Mouse (Mus musculus) embryonic fibroblast, embryonic 13.5 days (primary cell): Measurements from ENCODE around the gene Tmem136. TPM values are rescaled to one million over a fixed set of nuclear protein-coding genes. Genes with fewer than 3 reads are reported as not detected.

Experiments used
- H3K27ac ChIP-seq: 2 replicates; pipeline ENCODE4 v1.5.1; 2012; ENCODE audit warnings: low read length, control low read depth, inconsistent platforms; ENCODE audit not compliant: insufficient read depth
- H3K4me1 ChIP-seq: 2 replicates; pipeline ENCODE4 v1.6.1; 2011; ENCODE audit warnings: low read length; ENCODE audit not compliant: control insufficient read depth, insufficient read depth
- H3K4me3 ChIP-seq: 2 replicates; pipeline ENCODE4 v1.5.1; 2011; ENCODE audit warnings: mild to moderate bottlenecking, control low read depth, low read length; ENCODE audit not compliant: insufficient read depth
- CTCF ChIP-seq: IDR thresholded peaks from 2 replicates; pipeline ENCODE4 v1.5.1; 2011; ENCODE audit warnings: mild to moderate bottlenecking, control low read depth, low read length, moderate library complexity, borderline replicate concordance; ENCODE audit not compliant: insufficient read depth
- POLR2A ChIP-seq: IDR thresholded peaks from 2 replicates; pipeline ENCODE4 v1.6.1; 2011; ENCODE audit warnings: low read depth, mild to moderate bottlenecking, control low read depth, low read length, moderate library complexity
- polyA plus RNA-seq: library from polyadenylated mRNA; stranded (reverse); fragments of >200 nt; gene quantifications from 2 replicates; pipeline ENCODE4 v1.2.4, GENCODE M21; 2011; ENCODE audit warnings: low read depth; ENCODE audit not compliant: missing spikeins, insufficient read length

Gene Tmem136
- polyA plus RNA-seq, 1 experiment: 6.6 TPM

DNA sequence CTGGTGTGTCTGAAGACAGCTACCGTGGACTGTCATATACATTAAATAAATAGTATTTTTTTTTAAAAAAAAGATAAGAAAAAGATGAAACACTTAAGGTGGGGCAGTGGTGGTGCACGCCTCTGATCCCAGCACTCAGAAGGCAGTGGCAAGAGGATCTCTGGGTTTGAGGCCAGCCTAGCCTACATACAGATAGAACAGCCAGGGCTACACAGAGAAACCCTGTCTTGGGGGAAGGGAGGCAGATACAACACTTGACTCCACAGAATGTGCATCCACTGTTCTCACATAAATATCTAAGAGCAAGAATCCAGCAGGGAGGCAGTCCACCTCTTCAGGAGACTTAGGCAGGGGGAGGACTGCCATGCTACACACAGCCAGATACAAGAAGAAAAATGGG is 13.4 kb downstream of the Tmem136 start:
- peaks cover 9% of the 10 kb centered on the region for H3K4me1 ChIP-seq
- 0 out of 2 replicates have a peak overlapping the region, but pooled peaks have one; percentile 2 for H3K4me3 ChIP-seq
- TF ChIP-seq CTCF (no peak), POLR2A (no peak)
- no peak overlapping the region for H3K27ac ChIP-seq

DNA sequence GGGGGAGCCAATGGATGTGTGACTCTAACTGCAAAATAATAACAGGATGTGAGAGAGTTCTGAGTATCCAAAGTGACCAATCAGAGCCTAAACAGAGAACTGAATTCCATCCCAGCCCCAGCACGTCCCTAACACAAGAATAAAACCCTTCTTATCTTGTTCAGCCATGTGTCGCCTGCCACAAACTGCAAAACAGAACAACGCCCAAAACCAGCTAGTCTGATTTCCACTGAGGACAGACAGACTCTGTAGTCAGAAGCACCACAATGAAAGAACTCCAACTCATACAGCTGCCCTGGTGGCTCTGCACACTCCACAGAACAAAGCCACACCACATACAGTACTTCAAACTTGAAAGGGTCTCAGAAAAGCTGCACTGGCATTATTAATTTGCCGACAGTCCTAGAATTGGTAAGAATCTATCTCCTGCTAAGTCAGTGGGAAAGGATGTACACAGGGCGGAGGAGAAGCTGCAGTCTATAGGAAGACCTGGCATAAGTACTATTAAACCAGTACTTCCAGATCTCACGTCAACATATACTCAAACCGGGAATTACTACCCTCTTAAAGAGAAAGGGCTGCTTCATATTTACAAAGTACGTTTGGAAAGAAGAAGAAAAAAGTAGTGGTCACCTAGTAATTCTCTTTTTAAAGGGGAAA is 14.3 kb downstream of the Tmem136 start:
- Histone ChIP-seq H3K4me1 (peaks cover 7% of the 10 kb centered on the region), H3K27ac (no peak overlapping the region), H3K4me3 (no peak overlapping the region)
- no peak for TF ChIP-seq CTCF
- no peak for TF ChIP-seq POLR2A

DNA sequence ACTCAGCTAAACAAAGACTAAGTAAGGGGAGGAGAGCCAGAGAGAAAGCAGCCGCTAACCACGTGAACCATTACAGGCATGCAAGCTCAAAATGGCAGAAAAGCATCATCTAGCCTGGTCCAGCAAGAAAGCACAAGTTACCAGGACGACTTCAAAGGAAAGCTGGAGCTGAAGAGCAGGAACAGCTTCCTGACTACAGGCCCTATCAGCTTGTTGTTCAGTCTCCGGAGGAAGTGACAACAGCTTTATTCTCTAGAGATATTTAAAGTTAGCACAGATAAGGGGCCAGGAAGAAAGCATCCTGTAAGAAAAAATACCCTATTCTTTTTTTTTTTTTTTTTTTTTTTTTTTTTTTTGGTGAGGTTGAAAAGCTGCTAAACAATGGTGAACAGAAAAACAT is 17.4 kb downstream of the Tmem136 start:
- peaks cover 16% of the 10 kb centered on the region for H3K4me1 ChIP-seq
- H3K27ac ChIP-seq: peak overlapping the region; percentile 37; the same call in 1 of the 2 replicates
- no peak for TF ChIP-seq CTCF
- no peak for TF ChIP-seq POLR2A
- H3K4me3 ChIP-seq: no peak overlapping the region

DNA sequence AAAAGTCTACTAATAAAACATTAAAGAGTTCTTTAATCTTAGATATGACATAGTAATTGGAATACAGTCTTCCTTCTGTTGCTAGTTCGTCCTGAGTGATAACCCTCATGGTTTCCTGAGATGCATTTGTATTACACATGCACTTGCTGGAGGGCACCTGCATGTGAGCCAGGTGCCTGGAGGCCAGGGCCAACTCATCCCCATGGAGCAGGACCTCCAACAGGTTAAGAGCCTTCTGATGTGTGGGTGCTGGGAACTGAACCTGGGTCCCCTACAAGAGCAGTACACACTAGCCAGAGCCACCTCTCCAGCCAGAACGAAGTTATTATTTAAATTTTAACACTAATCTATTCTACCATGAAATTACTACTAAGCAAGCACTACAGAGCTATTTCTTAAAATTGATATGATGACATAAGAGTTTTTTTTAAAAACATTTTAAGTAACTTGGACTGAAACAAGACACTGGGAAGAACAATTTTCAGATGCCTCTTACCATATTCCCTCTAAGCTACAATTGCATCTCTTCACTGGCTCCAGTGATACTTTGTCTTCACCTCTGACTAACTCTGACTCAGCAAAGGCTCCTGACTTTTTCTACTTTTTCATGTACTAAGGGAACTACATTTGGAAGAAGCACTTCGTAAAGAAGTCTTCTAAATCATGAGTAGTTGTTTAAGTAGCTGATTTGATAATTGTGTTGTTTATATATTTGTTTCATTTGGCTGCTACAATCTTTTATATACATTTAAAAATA is 18.4 kb downstream of the Tmem136 start:
- TF ChIP-seq CTCF (no peak), POLR2A (no peak)
- Histone ChIP-seq H3K4me1 (peaks cover 19% of the 10 kb centered on the region), H3K4me3 (no peak overlapping the region), H3K27ac (no peak overlapping the region)

DNA sequence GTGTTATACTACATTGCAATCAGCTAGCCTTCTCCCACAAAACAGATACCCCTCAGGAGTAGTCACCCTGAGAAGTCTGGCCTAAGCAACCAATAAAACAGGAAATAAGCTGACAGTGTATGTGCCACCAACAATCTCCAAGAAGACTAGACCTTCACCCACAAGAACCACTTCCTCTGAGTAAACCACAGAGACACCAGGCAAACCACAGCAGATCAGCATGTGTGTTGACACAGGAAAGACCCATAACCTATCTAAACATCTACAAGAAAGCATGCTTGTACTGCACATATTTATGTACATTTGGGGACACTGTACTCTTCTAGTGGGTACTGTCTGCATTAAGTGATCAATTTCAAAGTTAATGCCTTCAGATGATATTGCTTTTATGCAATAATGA is 20.0 kb downstream of the Tmem136 start:
- TF ChIP-seq CTCF: no peak
- TF ChIP-seq POLR2A: no peak
- H3K4me1 ChIP-seq: peaks cover 17% of the 10 kb centered on the region
- H3K27ac ChIP-seq: no peak overlapping the region; the same call in 1 of the 2 replicates

DNA sequence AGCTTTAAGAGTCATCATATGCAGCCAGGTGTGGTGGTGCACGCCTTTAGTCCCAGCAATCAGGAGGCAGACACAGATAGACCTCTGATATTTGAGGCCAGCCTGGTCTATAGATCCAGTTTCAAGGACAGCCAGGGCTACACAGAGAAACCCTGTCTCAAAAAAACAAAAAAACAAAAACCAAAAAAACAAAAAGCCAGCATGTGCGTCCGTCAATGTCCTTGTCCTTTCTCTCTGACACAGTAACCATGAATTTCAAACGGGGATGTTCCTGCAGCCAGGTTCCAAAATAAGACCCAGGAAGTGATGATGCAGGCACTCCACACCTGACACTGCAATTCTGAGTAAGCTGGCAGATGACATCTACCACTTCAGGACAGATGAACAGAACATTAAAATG is 21.5 kb downstream of the Tmem136 start:
- no peak for TF ChIP-seq POLR2A
- TF ChIP-seq CTCF: no peak
- Histone ChIP-seq H3K4me1 (peaks cover 17% of the 10 kb centered on the region), H3K27ac (no peak overlapping the region), H3K4me3 (no peak overlapping the region)

More for the DNA sequence above, 20.0 kb downstream of the Tmem136 start:
- no peak overlapping the region for H3K4me3 ChIP-seq

DNA sequence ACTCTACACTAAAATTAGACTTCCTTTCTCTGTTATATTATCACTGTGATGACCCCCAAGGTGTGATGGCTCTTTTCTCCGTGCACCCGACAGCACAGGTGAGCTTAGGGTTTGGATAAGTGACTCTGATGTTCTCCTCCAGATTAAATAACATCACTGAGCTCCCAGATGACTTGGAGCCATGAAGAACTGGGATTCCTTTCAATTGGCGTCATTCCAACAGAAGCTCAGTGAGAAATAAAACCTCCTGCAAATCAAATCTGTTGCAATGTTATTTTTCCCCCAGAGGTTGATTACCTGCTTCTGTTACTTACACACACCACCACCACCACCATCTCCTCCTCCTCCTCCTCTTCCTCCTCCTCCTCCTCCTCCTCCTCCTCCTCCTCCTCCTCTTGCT is 22.6 kb downstream of the Tmem136 start:
- Histone ChIP-seq H3K4me1 (peaks cover 16% of the 10 kb centered on the region), H3K4me3 (no peak overlapping the region), H3K27ac (no peak overlapping the region)
- TF ChIP-seq POLR2A (no peak), CTCF (no peak)

DNA sequence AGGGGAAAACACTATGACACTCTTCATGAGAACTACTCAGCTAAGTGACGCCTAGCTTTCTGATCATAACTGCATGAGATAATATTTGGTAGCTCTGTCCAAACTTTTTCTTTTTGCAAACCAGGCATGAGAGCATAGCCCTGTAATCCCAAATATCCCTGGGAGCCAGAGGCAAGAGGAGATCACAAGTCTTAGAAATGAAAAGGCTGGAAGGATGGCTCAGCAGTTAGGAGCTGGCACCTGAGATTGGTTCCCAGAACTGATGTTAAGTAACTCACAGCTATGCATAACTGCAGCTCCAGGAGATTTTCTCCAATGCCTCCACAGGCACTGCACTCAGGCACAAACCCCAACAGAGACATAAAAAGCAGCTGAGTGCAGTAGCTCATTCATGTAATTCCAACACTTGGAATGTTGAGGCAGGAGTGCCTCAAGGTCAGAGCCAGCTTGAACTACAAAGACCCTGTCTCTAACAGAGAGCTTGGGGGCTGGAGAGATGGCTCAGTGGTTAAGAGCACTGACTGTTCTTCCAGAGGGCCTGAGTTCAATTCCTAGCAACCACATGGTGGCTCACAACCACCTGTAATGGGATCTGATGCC is 30.6 kb downstream of the Tmem136 start:
- TF ChIP-seq POLR2A: no peak
- no peak overlapping the region for H3K4me3 ChIP-seq
- peaks cover 10% of the 10 kb centered on the region for H3K4me1 ChIP-seq
- H3K27ac ChIP-seq: peak overlapping the region; percentile 82

DNA sequence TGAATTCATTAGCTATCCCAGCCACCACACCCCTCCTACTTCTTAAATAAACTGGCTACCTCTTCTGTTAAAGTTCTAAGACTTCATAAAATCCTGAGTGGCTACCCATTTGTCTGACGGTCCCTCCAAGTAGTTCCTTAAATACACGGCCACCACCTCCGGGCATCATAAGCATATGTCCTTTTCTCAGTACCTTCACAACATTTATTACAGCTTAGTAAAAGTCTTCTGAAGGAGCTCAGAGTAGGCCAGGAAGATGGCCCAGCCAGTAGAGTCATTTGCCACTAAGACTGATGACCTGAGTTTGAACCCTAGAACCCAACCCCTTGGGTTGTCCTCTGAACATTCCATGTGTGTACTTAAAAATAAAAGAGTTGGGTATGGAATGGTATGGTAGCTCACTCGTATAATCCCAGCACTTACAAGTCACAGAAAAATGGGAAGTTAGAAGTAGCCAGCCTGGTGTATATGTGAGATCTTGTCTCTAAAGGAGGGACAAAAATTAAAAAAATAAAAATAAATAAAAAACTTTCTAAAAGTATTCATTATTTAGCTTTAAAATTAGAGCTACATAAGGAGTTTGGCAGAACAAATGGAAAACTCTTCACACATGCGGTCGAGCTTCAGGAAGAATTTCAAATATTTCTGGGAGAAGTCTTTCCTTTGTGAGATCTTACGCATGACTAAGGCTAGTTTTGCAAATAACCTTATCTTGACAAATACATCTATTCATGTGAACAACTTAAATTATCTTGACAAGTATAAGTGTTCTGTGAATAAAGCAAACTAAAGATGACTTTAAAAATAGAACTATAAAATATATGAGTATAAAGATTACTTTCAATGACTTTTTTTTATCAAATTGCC is 31.6 kb downstream of the Tmem136 start:
- Histone ChIP-seq H3K4me1 (peaks cover 10% of the 10 kb centered on the region), H3K27ac (peak overlapping the region; percentile 82)
- TF ChIP-seq POLR2A (no peak), CTCF (no peak)

More for the DNA sequence above, 31.6 kb downstream of the Tmem136 start:
- H3K4me3 ChIP-seq: no peak overlapping the region
